ENCODE assay signal across 9 mouse cellular contexts in the genomic region with DNA sequence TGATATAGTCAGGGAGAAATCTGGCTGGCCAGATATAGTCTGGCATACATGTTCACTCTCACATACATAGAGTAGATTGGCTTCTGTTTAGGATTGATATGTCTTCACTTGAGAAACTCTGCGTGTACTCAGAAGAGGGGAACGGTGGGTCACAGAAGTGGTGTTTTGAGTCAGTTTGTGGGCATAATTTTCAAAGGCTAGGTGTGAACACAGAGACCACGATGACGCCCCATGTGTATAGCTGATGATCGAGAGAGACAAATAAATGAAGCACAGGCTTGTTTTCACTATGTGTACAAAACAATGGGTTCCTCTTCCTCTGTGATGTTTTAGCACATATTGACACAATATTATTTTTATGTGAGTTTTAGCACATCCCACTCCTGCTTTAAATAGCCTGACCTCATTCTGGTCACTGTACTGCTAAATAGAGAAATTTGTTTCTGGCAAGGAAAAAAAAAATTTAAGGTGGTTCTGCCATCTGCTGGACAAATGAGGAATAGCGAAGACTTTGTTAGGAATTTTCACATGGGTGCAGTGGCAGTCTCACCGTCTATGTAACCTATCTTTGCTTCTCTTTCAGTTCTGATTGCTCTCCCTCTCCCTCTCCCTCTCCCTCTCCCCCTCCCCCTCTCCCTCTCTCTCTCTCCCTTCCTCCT. TPM values are rescaled to one million over a fixed set of nuclear protein-coding genes. Genes with fewer than 3 reads are reported as not detected.
DNase-seq lines count a peak whose midpoint lies in the region; ATAC-seq and TF ChIP-seq lines count a peak whose summit lies in the region.
"Had no signal": no experiment of that assay in that cellular context is flagged by ENCODE, and none has a peak within 500 bp of the region (broad histone marks: within the 10 kb centered on the region; RNA-seq: fewer than 3 reads in every experiment).

No protein-coding gene starts in this region.

- 0 out of 2 replicates have a peak, but pooled peaks cover 11% of the 10 kb centered on the region for H3K4me1 ChIP-seq in heart, postnatal 0 days (ENCODE audit: control insufficient read depth, insufficient read depth)
- H3K4me1 ChIP-seq in limb, embryonic 14.5 days (ENCODE audit: control insufficient read depth, insufficient read depth, low read length) = peaks cover 12% of the 10 kb centered on the region

- 49% methylated on average over 7 of the region's 7 CpGs for WGBS in heart, postnatal 0 days
- WGBS in limb, embryonic 14.5 days = 56% methylated on average over 7 of the region's 7 CpGs

- no peak overlapping the region for H3K9ac ChIP-seq in heart, postnatal 0 days (replicated peaks; ENCODE audit: low read depth, low read length)
- no peak overlapping the region for H3K9ac ChIP-seq in limb, embryonic 14.5 days (ENCODE audit: low read depth, low read length, severe bottlenecking)
- H3K9ac ChIP-seq: midbrain, embryonic 12.5 days had no signal

- no peaks in the 10 kb centered on the region for H3K36me3 ChIP-seq in heart, postnatal 0 days (replicated peaks; ENCODE audit: control insufficient read depth, insufficient read depth, low read length)
- H3K36me3 ChIP-seq in limb, embryonic 14.5 days (ENCODE audit: control insufficient read depth, insufficient read depth, low read length) = no peaks in the 10 kb centered on the region
- H3K36me3 ChIP-seq: midbrain, embryonic 12.5 days had no signal

- intact Hi-C loops in left cerebral cortex, adult 2 months (cut with DNase I) = loop anchor here (2.0 to 5.0 kb wide), 5 partner anchors 48 to 280 kb away; a partner anchor contains a TSS

- H3K4me3 ChIP-seq in left cerebral cortex, adult 2 months = no peak overlapping the region
- H3K4me3 ChIP-seq in heart, postnatal 0 days (ENCODE audit: low read depth, low read length) = no peak overlapping the region
- H3K4me3 ChIP-seq in limb, embryonic 14.5 days (replicated peaks; ENCODE audit: low read length) = no peak overlapping the region
- H3K4me3 ChIP-seq: midbrain, embryonic 12.5 days had no signal

- peak; percentile 80 for TF ChIP-seq CTCF in left cerebral cortex, adult 2 months (IDR thresholded peaks at IDR 0.05)
- peak; percentile 65 for TF ChIP-seq CTCF in heart, postnatal 0 days (IDR thresholded peaks at IDR 0.05; ENCODE audit: low read depth)

- H3K9me3 ChIP-seq in heart, postnatal 0 days (replicated peaks; ENCODE audit: control insufficient read depth, low read length) = no peaks in the 10 kb centered on the region
- H3K9me3 ChIP-seq in limb, embryonic 14.5 days (ENCODE audit: control insufficient read depth, low read length) = no peaks in the 10 kb centered on the region
- H3K9me3 ChIP-seq: midbrain, embryonic 12.5 days had no signal

- no peaks in the 10 kb centered on the region for H3K27me3 ChIP-seq in heart, postnatal 0 days (ENCODE audit: control insufficient read depth, insufficient read depth, low read length)
- H3K27me3 ChIP-seq in limb, embryonic 14.5 days (ENCODE audit: control insufficient read depth, insufficient read depth, low read length) = no peaks in the 10 kb centered on the region
- H3K27me3 ChIP-seq: midbrain, embryonic 12.5 days had no signal

- TF ChIP-seq POLR2A in limb, embryonic 14.5 days (IDR thresholded peaks at IDR 0.05; ENCODE audit: borderline replicate concordance, extremely low read depth, insufficient read depth, insufficient read length) = no peak

- H3K27ac ChIP-seq in left cerebral cortex, adult 2 months = peak overlapping the region; percentile 12
- peak overlapping the region; percentile 64 for H3K27ac ChIP-seq in heart, postnatal 0 days (ENCODE audit: low read depth)
- H3K27ac ChIP-seq in limb, embryonic 14.5 days (replicated peaks; ENCODE audit: low read depth, low read length) = no peak overlapping the region
- H3K27ac ChIP-seq: midbrain, embryonic 12.5 days had no signal

- peak; percentile 73 to 74 for DNase-seq in left cerebral cortex, adult 2 months (ENCODE audit: extremely low spot score in 1 of 2, low spot score in 2 of 2)
- DNase-seq in left cerebral cortex, adult 8-10 months (ENCODE audit: low spot score in 2 of 2) = no peak
- DNase-seq in MN1 (ENCODE audit: low spot score) = peak; percentile 81
- DNase-seq in cerebellum, adult 11-12 months = peak; percentile 48
- DNase-seq in heart, postnatal 0 days (ENCODE audit: low spot score) = peak; percentile 74
- peak; percentile 80 for DNase-seq in limb, embryonic 14.5 days (ENCODE audit: low spot score)
- peak; percentile 79 for DNase-seq in retina, postnatal 1 day
- DNase-seq in gastrocnemius, adult 8-10 months (ENCODE audit: low spot score in 2 of 2) = no peak

- peak; percentile 12; the same call in 1 of the 2 replicates for ATAC-seq in heart, postnatal 0 days (ENCODE audit: insufficient read depth, low read depth)
- ATAC-seq in limb, embryonic 14.5 days (ENCODE audit: low FRiP score, low read depth) = no peak

- no peak overlapping the region for H3K4me2 ChIP-seq in heart, postnatal 0 days (ENCODE audit: low read depth, low read length)
- no peak overlapping the region for H3K4me2 ChIP-seq in limb, embryonic 14.5 days (replicated peaks; ENCODE audit: low read depth, low read length, severe bottlenecking)
- H3K4me2 ChIP-seq: midbrain, embryonic 12.5 days had no signal

- no peak for TF ChIP-seq EP300 in heart, postnatal 0 days (IDR thresholded peaks at IDR 0.05; ENCODE audit: low read depth)

RNA-seq across cellular contexts. Expression of a gene that starts 4.6 kb away (rescaled TPM):
- total RNA-seq in left cerebral cortex, adult 2 months (2021) = 10 to 100 TPM; 15.0 to 15.1 TPM
- total RNA-seq in left cerebral cortex, adult 8-10 months (2022) = 10 to 100 TPM; 14.2 to 17.0 (median 14.8) TPM
- total RNA-seq in heart, postnatal 0 days (2014; rRNA removed; ENCODE audit: low replicate concordance) = 17.5 and 20.2 TPM in 2 replicates
- 4.6 and 5.0 TPM in 2 replicates for polyA plus RNA-seq in heart, postnatal 0 days (2015; fragmentation: Nextera tagmentation; extraction: Ambion mirVana)
- polyA plus RNA-seq in limb, embryonic 14.5 days (2012; rRNA removed) = 15.2 and 18.7 TPM in 2 replicates
- polyA plus RNA-seq in limb, embryonic 14.5 days (2014; fragmentation: Nextera tagmentation; extraction: Ambion mirVana) = 10.0 and 10.3 TPM in 2 replicates
- 1 to 10 TPM; 2.7 to 3.9 (median 3.5) TPM for total RNA-seq in gastrocnemius, adult 8-10 months (2022)

RNA-seq across cellular contexts. Expression of a gene that starts 31.7 kb away (rescaled TPM):
- 10 to 100 TPM; 10.6 to 12.2 TPM for total RNA-seq in left cerebral cortex, adult 2 months (2021)
- total RNA-seq in left cerebral cortex, adult 8-10 months (2022) = 10 to 100 TPM in 3 of 4 experiments, 1 to 10 TPM in 1; 9.2 to 13.6 (median 10.5) TPM
- total RNA-seq in heart, postnatal 0 days (2014; rRNA removed; ENCODE audit: low replicate concordance) = 2.7 and 5.6 TPM in 2 replicates
- 3.6 and 6.0 TPM in 2 replicates for polyA plus RNA-seq in heart, postnatal 0 days (2015; fragmentation: Nextera tagmentation; extraction: Ambion mirVana)
- polyA plus RNA-seq in limb, embryonic 14.5 days (2012; rRNA removed) = 0.77 and 0.83 TPM in 2 replicates
- polyA plus RNA-seq in limb, embryonic 14.5 days (2014; fragmentation: Nextera tagmentation; extraction: Ambion mirVana) = 4.4 and 4.7 TPM in 2 replicates
- total RNA-seq in gastrocnemius, adult 8-10 months (2022) = 100 to 1,000 TPM; 231 to 245 (median 239) TPM
- polyA plus RNA-seq: midbrain, embryonic 12.5 days had no signal

RNA-seq across cellular contexts. Expression of a gene that starts 48.0 kb away (rescaled TPM):
- 100 to 1,000 TPM; 127 to 141 TPM for total RNA-seq in left cerebral cortex, adult 2 months (2021)
- total RNA-seq in left cerebral cortex, adult 8-10 months (2022) = 100 to 1,000 TPM; 105 to 113 (median 110) TPM
- total RNA-seq in heart, postnatal 0 days (2014; rRNA removed; ENCODE audit: low replicate concordance) = 79.3 and 94.8 TPM in 2 replicates
- 23.2 and 30.8 TPM in 2 replicates for polyA plus RNA-seq in heart, postnatal 0 days (2015; fragmentation: Nextera tagmentation; extraction: Ambion mirVana)
- polyA plus RNA-seq in limb, embryonic 14.5 days (2012; rRNA removed) = 17.3 and 17.7 TPM in 2 replicates
- polyA plus RNA-seq in limb, embryonic 14.5 days (2014; fragmentation: Nextera tagmentation; extraction: Ambion mirVana) = 13.3 and 16.3 TPM in 2 replicates
- total RNA-seq in gastrocnemius, adult 8-10 months (2022) = 10 to 100 TPM; 55.7 to 68.0 (median 57.4) TPM

Comparison
In these comparisons a context has a peak if more than half of its experiments do, and no peak if none do; other contexts are left out.
1. DNase-seq: peak in left cerebral cortex, adult 2 months (2 of 2), MN1 (single experiment), cerebellum, adult 11-12 months (single experiment), heart, postnatal 0 days (single experiment), limb, embryonic 14.5 days (single experiment) and retina, postnatal 1 day (single experiment); none in left cerebral cortex, adult 8-10 months (0 of 2) and gastrocnemius, adult 8-10 months (0 of 2).
2. RNA of a gene that starts 31.7 kb away (total RNA-seq): 231 to 245 TPM in gastrocnemius, adult 8-10 months; 10.6 to 12.2 TPM in left cerebral cortex, adult 2 months, 9.2 to 13.6 TPM in left cerebral cortex, adult 8-10 months and 2.7 to 5.6 TPM in heart, postnatal 0 days; every median in the first group is over 10 times any median in the second.